Mouse (Mus musculus) layer of hippocampus, postnatal 14 days (tissue): ENCODE measurements around the gene Ica1. TPM values are rescaled to one million over a fixed set of nuclear protein-coding genes. Genes with fewer than 3 reads are reported as not detected.

Experiments
- DNase-seq, 2 experiments: peaks; one replicate each; pipeline ENCODE4 v3.0.0; 2021 to 2022; ENCODE audit warnings: low spot score in 2 of 2, mixed read lengths in 1 of 2
- long read RNA-seq, 2 experiments: library from polyadenylated mRNA; stranded (forward); transcript quantifications; one replicate each; pipeline ENCODE4 v2.0.0; 2021
- total RNA-seq, 2 experiments: library from RNA; stranded (reverse); gene quantifications; 2 replicates each; pipeline ENCODE4 v1.2.3; 2021

Ica1 gene
- 10 to 100 TPM; 52.1 to 57.8 TPM for total RNA-seq
- long read RNA-seq, experiment 1, transcript Ica1-201 (14 exons, 2,075 nt) = major isoform, 34 of 44 reads
- long read RNA-seq, experiment 1, partial matches to known transcripts = 2 of 44 reads
- long read RNA-seq, experiment 1, other reads (novel, unspliced or antisense) = 8 of 44 reads
- long read RNA-seq, experiment 2, transcript Ica1-201 (14 exons, 2,075 nt) = major isoform, 37 of 53 reads
- long read RNA-seq, experiment 2, partial matches to known transcripts = 4 of 53 reads
- long read RNA-seq, experiment 2, other reads (novel, unspliced or antisense) = 12 of 53 reads

DNA sequence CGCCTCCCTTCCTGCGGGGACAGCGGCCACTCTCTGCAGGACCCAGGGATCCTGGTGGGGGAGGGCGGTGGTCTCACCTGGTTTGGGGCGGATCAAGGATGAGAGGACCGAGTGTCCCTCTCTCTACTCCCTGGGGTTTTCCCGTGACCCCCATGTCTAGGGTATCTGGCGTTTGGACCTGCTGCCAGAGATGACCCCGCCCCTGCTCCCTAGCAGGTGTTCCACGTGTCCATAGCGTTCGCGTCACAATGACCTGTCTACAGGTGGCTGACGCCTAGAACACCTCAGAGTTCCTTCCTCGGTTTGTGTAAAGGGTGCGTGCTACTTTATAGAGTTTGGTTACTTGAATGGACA, at the start of gene Ica1:
Ica1 (minus strand) TSS at position 193 of the 354 bp plus-strand sequence.
- peak in 1 of 2 experiments; percentile 26 for DNase-seq

DNA sequence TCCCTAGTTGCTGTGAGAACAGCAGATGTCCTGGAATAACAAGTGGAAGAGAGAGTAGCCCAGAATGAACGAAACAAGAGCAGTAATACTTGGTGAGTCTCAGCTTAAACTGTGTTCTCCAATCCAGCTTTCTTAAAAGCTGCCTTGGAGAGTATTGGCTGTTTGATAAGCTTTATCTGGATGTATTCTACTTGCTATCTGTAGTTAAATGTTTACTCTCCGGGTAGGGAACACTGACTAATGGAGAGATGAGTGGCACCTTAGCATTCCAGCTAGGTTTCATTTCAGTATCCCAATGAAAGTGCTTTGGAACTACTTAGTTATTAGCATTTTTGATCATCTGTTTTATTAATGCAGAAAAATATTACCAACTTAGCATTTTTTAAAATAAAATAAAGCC, 41.6 kb upstream of the Ica1 start:
- no peak for DNase-seq

DNA sequence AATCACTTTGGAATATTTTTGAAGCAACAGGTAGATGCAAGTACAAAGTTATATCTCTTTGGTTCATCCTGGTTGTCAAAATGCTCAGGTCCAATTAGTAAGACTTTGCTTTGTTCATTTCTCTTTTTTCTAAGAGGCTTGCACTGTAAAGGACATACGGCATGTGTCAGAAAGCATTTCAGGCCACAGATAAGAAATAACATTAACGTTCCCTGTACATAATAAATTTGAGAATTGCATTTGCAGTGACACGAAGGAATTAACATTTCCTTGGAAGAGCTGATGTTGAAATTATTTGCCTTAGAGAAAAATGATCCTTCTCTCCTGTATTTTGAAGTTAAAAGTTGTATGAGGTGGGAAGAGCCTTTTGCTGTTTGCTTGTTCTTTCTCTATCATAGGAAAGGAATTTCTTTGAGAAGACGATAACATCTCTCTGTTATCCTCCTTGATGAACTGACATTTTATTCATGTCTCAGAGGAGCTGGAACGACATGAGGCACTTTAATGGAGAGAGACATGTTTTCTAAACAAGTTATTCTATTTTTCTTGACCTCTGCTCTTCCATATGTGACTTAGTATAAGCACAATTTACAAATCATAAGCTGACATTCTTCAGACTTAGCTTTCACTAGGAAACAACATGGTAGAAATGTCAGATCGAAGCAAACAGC, 36.2 kb upstream of the Ica1 start:
- DNase-seq = no peak

DNA sequence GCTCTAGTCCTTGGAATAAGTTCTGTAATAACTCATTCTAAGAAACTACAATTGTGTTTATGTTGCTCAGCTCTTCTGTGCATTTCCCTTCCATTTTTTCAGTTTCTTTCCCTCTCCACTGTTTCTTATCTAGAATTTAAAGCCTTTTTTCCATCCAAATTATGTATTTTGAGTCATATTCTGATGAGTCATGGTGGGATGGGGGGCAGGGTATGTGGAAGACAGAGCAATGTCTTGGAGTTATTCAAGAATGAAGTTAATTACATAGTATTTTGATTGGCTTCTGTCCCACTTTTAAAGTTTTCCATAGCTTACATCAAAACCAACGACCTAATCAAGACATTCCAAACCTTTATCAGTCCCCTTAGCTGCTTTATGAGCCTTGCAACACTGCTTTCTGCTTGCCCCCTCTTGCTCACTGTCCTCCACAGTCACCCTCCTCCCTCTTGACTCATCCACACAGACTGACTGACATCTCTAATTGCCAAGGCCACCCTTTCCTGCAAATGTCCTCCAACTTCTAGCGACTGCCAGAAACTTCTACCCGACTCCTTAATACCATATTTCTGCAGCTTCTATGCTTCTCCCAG, 24.4 kb upstream of the Ica1 start:
- no peak for DNase-seq

DNA sequence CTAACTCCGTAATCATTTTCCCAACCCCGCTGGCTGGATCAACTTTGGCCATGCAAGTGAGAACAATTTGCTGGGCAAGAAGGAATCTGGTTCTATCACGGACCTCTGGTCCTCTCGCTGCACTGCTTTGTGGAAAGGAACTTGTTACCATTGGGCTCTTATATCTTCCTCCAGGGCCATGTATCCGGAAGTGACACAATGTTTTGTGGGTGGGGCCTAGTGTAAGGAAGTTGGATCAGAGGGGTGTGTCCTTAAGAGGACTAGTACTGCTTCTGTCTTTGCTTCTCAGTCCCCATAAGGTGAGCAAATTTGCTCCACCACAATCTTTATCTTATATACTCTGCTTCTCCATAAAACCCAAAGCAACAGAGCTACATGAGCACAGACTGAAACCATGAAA, 14.1 kb upstream of the Ica1 start:
- no peak for DNase-seq

DNA sequence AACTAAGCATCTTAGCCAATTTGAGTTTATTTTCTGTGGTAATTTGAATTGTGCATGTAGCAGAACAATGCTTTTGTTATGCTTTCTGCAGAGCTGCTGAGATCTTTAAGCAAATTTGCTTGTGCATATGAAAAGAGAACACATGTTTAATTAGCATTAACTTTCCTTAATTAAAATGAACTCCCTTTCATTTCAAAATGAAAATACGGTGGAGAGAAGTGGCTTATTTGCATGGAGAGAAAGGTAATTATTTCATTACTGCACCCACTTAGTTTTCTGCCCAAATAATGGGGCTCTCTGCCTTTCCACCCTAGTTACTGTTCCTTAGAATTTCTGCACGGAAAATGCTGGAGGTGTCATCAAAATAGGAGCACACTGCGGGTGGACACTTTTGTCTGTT, 13.5 kb upstream of the Ica1 start:
- no peak for DNase-seq

DNA sequence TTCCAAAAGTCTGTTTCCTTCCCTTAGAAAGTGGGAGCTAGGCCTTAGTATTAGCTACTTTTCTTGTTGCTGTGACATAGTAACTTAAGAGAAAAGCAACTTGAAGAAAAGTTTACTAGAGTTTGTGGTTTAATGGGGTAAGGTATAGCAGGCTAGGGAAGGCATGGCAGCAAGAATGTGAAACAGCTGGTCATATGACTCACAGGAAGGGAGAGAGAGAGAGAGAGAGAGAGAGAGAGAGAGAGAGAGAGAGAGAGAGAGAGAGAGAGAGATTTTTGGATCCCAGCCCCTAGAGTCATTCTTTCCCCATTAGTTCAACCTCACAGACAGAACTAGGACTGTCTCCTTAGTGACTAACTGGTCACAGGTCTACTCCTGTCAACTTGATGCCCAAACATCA, 2.3 kb upstream of the Ica1 start:
- DNase-seq = no peak

DNA sequence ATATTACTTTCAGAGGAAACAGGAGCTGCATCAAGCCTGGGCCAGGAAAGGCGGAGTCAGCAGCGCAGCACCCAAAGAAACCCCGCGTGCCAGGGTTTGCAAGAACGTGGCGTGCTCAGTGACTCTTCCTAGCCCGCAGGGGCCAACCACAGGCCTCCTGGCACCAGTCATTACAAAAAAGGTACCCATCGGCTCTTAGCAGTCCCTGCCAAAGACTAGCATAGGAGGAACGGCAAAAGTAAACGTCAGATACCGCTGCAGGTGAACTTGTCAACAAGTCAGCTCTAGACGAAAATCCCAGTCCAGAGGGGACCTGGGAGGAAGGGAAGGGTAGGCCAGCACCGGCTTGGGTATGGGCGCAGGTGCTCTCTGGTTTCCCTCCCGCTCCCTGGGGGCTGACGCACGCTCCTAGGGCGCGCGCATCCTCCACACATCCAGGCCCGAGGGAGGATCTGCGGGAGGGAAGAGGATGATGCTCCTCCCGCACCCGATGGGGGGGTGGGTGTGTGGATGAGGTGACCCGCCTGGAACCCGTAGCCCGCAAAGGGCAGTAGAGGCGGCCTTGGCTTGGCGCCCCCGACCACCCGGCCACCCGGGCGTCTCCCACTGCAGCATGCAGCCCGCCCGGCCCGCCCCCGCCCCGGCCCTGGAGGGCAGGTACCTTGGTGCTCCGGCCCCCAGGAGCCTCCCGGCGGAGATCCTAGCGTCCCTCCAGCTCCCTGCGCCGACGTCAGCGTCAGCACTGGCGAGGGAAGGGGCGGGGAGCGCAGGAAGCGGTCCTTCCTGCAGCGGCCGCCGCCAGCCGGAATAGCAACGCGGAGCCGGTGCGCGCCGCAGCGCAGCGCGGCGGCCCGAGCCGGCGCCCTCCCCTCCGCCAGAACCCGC, 635 bp downstream of the Ica1 start:
- DNase-seq = peak; percentile 64 to 72

DNA sequence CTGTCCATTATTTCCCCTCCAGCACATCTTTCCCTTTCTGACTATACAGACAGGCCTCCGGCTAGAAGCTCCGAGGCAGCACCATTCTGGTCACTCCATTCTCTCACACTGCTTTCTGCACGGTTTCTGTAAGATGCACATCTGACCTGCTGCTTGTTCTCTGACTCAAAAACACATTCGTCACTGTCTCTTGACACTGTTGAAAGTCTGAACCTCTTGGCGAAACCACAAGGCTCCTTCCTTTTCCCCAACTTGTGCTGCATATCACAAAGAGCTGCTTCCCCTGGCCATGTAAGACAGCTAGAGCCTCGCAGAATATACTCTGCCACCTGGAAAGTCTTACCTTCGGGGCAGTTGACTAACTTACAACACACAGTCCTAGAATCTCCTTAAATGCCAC, 6.7 kb downstream of the Ica1 start:
- DNase-seq = no peak

DNA sequence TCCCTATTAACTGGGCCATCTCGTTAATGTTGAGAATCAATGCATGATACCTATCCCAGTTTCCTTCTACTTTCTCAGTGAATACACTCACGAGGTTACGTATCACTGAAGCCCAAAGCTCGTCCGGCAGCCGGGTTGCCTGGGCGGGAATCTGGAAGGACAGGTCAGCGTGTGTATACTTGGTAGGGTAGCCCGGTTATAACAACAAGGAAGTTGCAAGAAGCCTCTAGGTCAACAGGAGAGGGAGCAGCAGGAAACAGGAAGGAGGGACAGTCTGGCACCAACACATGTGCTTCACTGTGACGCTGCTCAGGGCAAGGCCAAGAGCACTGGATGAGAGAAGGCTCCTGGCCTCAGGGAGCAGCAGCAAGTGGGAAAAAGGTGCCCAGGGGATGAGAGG, 7.9 kb downstream of the Ica1 start:
- DNase-seq = no peak

DNA sequence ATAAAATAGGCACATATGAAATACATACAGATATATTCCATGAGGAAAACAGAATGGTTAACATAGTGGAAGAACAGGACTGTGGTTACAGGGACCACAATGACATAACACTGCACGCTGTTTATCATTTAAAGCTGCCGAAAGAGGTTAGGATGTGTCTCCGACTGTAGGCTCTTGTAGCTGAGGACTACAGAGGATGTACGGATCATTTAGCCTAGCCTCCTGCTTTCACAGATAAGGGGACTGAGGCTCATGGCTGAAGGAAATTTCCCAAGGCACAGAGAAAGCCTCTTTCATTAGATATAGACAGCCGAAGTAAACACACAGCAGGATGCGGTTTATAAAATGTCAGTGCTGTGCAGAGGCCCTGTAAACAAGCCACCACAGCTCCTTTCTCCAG, 8.5 kb downstream of the Ica1 start:
- no peak for DNase-seq

DNA sequence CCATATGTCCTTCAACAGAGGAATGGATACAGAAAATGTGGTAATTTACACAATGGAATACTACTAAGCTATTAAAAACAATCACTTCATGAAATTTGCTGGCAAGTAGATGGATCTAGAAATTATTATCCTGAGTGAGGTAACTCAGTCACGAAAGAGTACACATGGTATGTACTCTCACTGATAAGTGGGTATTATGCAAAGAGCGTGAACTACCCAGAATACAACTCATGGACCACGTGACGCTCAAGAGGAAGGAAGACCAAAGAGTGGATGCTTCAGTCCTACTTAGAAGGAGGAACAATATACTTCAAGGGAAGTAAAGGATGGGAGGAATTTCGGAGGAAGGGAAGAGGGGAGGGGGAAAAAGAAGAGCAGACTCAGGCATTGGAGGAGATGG, 11.6 kb downstream of the Ica1 start:
- no peak for DNase-seq

DNA sequence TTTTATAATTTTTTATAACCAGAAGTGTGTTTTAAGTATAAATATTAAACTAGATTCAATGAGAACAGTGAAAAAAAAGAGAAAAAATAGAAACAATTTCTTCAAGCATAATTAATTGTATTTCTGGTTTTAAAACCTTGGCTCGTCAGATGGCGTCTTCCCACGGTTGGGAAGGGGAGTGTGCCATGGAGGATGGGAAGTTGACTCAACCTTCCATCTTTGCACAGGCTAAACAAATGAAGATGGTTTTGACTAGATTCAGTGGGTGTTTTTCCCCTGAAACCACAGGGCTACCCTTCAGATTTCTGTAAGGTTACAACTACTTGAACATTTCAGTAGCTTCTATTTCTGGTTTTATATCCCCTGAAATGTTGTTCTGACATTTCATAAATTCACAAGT, 12.5 kb downstream of the Ica1 start:
- peak in 1 of 2 experiments; percentile 37 for DNase-seq

DNA sequence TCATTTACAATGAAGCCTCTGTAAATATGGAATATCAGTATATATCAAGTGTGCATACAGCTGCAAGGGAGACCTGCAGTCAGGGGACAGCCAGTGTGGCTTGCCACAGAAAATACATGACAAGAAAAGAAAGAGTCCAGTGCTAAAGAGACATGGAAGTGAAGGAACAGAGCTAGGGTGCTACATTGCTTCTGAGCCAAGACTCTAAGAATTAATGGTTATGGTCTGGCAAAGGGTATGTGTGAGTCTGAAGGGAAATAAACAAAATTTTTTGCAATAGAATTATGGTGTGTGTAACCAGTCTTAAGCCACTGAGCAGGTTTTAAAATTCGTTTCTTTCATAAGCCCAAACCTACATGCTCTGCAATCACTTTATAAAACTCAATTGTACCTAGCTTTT, 13.2 kb downstream of the Ica1 start:
- no peak for DNase-seq

DNA sequence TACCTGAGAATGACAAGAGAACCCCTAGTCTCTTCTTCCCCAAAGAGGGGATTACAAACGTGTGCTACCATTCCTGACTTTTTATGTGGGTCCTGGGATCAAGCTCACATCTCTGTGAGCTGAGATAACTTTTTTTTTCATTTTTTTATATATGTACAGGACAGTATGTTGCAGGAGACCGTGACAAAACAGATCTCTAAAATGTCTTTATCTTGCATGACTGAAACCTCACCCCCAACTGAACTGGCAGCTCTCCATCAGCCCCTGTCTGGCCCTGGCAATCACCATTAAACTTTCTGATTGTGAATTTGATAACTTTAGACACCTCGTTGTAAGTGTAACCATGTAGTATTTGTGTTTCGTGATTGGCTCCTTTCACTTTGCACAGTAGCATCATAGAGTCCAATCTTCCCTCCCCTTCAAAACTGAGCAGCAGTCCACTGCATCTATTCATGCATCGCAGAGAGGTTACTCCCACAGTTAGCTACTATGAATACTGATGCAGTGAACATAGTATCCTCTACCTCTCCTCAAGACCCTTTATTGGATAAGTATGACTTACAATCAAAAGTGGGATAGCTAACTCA, 17.5 kb downstream of the Ica1 start:
- DNase-seq = no peak

DNA sequence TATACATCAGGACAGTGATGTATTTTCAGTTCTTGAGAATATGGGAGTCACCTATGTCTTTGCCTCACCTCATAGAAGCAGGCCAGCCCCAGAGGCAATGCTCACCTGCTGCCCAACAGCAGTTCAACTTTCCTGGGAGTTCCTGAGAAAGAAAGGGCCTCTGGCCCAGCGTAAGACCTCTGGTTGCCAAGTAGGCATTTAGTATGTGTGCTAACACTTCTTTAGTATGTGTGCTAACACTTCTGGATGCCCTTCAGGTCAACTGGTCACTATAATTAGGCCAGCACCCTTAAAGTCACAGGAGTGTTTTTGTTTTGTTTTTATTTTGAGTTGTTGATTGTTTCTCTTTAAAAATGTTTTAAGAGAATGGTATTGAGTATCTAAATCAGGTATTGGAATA, 18.4 kb downstream of the Ica1 start:
- no peak for DNase-seq

DNA sequence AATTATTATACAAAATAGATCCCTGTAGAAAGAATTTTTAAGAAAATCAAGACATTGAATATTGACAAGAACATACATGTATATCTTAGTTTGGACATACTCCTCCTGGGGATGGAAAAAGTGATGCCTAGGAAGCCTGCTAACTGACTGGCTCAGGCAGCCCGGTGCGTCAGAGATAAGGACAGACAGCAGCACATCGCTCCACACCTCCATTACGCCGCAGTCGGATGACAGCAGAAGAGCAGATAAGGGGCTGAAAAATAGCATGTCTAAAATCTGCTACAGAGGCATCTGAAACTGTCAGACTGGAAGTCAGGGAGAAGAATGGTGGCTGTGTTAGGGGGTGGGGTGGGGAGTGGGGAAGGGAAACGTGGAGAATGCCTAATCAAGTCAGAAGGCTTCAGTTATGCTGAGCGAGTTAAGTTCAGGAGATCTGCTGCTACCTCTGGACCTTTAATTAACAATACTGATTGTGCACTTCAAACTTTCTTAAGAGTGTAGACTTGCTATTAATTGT, 22.5 kb downstream of the Ica1 start:
- no peak for DNase-seq

DNA sequence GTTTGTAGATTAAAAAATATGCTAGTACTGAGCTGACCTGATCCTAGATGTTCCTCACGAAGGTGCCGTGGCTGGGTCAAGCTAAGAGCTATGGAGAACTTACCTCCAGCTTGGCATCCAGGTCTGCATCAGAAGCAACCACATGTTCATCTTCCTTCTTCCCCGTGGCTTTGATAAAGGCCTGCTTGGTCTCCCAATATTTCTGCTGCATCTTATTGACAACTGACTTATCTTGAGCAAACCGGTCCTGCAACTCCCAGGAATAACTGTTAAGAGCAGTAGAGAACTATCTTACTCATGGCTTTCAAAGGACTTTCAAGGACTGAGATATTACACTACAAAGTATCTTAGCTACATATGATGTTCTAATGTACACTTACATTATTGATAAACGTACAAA, 23.8 kb downstream of the Ica1 start:
- no peak for DNase-seq

DNA sequence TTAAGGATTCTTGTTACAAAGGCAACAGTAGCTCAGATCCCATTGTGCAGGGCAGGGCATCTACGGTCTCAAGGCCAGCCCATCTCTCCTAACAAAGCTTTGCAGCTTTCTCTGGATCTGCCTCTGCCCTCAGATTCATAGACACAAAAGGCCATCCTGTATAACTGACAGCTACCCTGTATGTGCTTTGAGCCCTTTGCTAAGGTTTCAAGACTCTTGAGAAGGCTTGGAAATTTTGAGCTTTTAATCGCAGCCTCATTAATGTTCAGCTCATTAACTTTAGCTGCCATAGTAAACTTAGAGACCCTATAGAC, 24.6 kb downstream of the Ica1 start:
- DNase-seq = no peak

DNA sequence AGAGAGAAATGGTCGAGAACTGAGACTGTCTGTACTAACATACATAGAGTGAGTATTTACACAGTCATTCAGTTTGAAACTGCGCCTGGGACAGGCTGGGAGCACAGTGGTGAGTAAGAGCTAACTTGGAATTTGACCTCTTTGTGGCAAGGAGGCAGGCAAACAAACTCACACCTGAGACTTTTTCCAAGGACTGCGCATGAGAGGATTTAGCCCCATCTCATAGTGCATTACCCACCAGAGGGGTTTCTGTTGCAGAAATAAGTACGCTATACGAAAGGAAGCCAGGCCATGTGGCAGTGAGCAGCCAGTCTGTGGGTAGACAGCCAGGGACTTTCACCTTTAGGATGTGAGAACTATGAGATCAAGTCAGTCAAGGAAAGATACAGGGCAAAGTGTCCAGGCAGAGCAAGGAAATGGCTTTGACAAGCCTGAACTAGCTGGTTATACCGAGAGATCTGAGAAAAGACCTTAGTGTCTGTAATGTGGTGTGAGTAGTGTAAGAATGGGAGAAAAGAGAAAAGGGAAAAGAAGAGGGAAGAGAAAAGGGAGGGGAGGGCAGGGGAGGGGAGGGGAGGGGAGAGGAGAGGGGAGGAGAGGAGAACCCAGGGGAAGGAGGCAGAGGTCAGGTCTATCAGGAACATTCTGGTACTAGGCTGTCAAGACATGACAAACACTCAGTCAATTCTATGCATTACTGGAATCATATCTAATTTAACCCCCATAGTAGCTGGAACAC, 25.1 kb downstream of the Ica1 start:
- DNase-seq = no peak

DNA sequence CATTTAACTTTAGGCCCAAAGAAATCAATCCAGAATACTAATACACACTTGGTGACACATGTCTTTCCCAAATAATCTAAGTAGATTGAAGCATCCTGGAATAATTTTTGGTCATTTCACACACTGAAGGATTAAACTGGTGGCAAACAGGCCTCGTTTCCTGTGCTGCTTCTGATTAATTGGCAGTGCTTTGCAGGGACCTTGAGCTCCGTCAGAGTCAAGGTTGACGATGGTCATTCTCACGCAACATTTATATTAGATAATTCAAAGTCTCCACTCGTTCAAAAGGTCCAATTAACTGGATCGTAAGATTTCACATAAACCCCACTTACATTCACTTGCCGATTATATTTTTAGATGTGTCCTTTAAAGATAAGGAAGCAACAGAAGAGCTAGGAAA, 33.4 kb downstream of the Ica1 start:
- DNase-seq = no peak
